Mouse (Mus musculus): Measurements from ENCODE around the gene Gpr157.
"Not testable (repeated sequence)": the region's sequence is repeated elsewhere in the genome, so short reads cannot be mapped to it uniquely, and the experiment has no call there.

The Gpr157 gene

GRCm38 (mm10) chr4:150087161-150087889 is at the start of gene Gpr157:
Gene Gpr157 (plus strand): TSS chr4:150087365.
- peak; percentile 96 to 99 for DNase-seq (ENCODE audit: inconsistent age in 2 of 2, low spot score in 1 of 2)

- peak in 1 of 2 experiments; percentile 70 for DNase-seq (ENCODE audit: inconsistent age in 2 of 2, low spot score in 1 of 2)
Observed at GRCm38 (mm10) chr4:150038533-150038932, 48.6 kb upstream of the Gpr157 start.

- no peak for DNase-seq (ENCODE audit: inconsistent age in 2 of 2, low spot score in 1 of 2)
Observed at GRCm38 (mm10) chr4:150040003-150040581, 47.1 kb upstream of the Gpr157 start.

- not testable (repeated sequence) for DNase-seq (ENCODE audit: inconsistent age in 2 of 2, low spot score in 1 of 2)
Observed at GRCm38 (mm10) chr4:150040856-150041255, 46.3 kb upstream of the Gpr157 start.

GRCm38 (mm10) chr4:150041346-150042110 is 45.6 kb upstream of the Gpr157 start:
- DNase-seq (ENCODE audit: inconsistent age in 2 of 2, low spot score in 1 of 2), result no peak

GRCm38 (mm10) chr4:150043591-150043990 is 43.6 kb upstream of the Gpr157 start:
- no peak for DNase-seq (ENCODE audit: inconsistent age in 2 of 2, low spot score in 1 of 2)

GRCm38 (mm10) chr4:150048038-150048437 is 39.1 kb upstream of the Gpr157 start:
- DNase-seq (ENCODE audit: inconsistent age in 2 of 2, low spot score in 1 of 2), result peak; percentile 83 to 94

GRCm38 (mm10) chr4:150048478-150049156 is 38.5 kb upstream of the Gpr157 start:
- peak; percentile 70 to 87 for DNase-seq (ENCODE audit: inconsistent age in 2 of 2, low spot score in 1 of 2)

- DNase-seq (ENCODE audit: inconsistent age in 2 of 2, low spot score in 1 of 2), result no peak
Observed at GRCm38 (mm10) chr4:150049157-150049513, 38.0 kb upstream of the Gpr157 start.

- peak in 1 of 2 experiments; percentile 25 for DNase-seq (ENCODE audit: inconsistent age in 2 of 2, low spot score in 1 of 2)
Observed at GRCm38 (mm10) chr4:150049564-150050226, 37.5 kb upstream of the Gpr157 start.

GRCm38 (mm10) chr4:150051514-150051913 is 35.7 kb upstream of the Gpr157 start:
- DNase-seq (ENCODE audit: inconsistent age in 2 of 2, low spot score in 1 of 2), result peak in 1 of 2 experiments; percentile 56

GRCm38 (mm10) chr4:150052380-150052779 is 34.8 kb upstream of the Gpr157 start:
- DNase-seq (ENCODE audit: inconsistent age in 2 of 2, low spot score in 1 of 2), result no peak

GRCm38 (mm10) chr4:150056171-150056570 is 31.0 kb upstream of the Gpr157 start:
- DNase-seq (ENCODE audit: inconsistent age in 2 of 2, low spot score in 1 of 2), result peak; percentile 48 to 63

- no peak for DNase-seq (ENCODE audit: inconsistent age in 2 of 2, low spot score in 1 of 2)
Observed at GRCm38 (mm10) chr4:150057722-150058121, 29.4 kb upstream of the Gpr157 start.

GRCm38 (mm10) chr4:150059841-150060468 is 27.2 kb upstream of the Gpr157 start:
- no peak for DNase-seq (ENCODE audit: inconsistent age in 2 of 2, low spot score in 1 of 2)

GRCm38 (mm10) chr4:150060469-150061170 is 26.5 kb upstream of the Gpr157 start:
- DNase-seq (ENCODE audit: inconsistent age in 2 of 2, low spot score in 1 of 2), result no peak

GRCm38 (mm10) chr4:150061432-150062225 is 25.5 kb upstream of the Gpr157 start:
- peak; percentile 50 to 76 for DNase-seq (ENCODE audit: inconsistent age in 2 of 2, low spot score in 1 of 2)

- DNase-seq (ENCODE audit: inconsistent age in 2 of 2, low spot score in 1 of 2), result no peak
Observed at GRCm38 (mm10) chr4:150066706-150067323, 20.4 kb upstream of the Gpr157 start.
